Mouse (Mus musculus) G1E (cell line): ENCODE measurements around the gene Alpk1. TPM values are rescaled to one million over a fixed set of nuclear protein-coding genes. Genes with fewer than 3 reads are reported as not detected.

ENCODE experiments used
- ATAC-seq: 2 replicates; pipeline ENCODE4 v1.8.0; 2016; ENCODE audit warnings: mild to moderate bottlenecking; ENCODE audit not compliant: insufficient number of reproducible peaks, poor library complexity, low FRiP score, severe bottlenecking; ENCODE audit errors: extremely low read depth
- DNase-seq: peaks from one replicate; pipeline ENCODE4 v3.0.0; 2012; ENCODE audit warnings: low spot score
- H3K27me3 ChIP-seq: 2 replicates; pipeline ENCODE4 v1.6.1; 2012; ENCODE audit warnings: mild to moderate bottlenecking, low read length, inconsistent platforms; ENCODE audit not compliant: insufficient read depth
- H3K36me3 ChIP-seq: replicated peaks from 2 replicates; pipeline ENCODE3; 2012; ENCODE audit warnings: mild to moderate bottlenecking, inconsistent platforms
- H3K4me1 ChIP-seq: 2 replicates; pipeline ENCODE4 v1.6.1; 2012; ENCODE audit warnings: low read depth, low read length, inconsistent platforms, mixed read lengths; ENCODE audit not compliant: insufficient read depth
- H3K4me3 ChIP-seq: 2 replicates; pipeline ENCODE4 v1.5.1; 2012; ENCODE audit warnings: low read depth, mild to moderate bottlenecking, inconsistent platforms, low read length, moderate library complexity, mixed read lengths
- H3K9me3 ChIP-seq: replicated peaks from 2 replicates; pipeline ENCODE4 v1.6.1; 2012; ENCODE audit warnings: inconsistent platforms
- CTCF ChIP-seq: IDR thresholded peaks from 2 replicates; pipeline ENCODE4 v1.5.1; 2012; ENCODE audit warnings: low read depth, low read length, inconsistent platforms, mixed read lengths
- GATA1 ChIP-seq: IDR thresholded peaks from 2 replicates; pipeline ENCODE4 v1.6.1; 2012; ENCODE audit warnings: borderline replicate concordance, low read length, inconsistent platforms, mixed read lengths
- GATA2 ChIP-seq: IDR thresholded peaks from 2 replicates; pipeline ENCODE4 v1.6.1; 2012; ENCODE audit warnings: low read depth, low read length, inconsistent platforms, borderline replicate concordance
- POLR2AphosphoS5 ChIP-seq: IDR thresholded peaks from 2 replicates; pipeline ENCODE4 v1.6.1; 2012; ENCODE audit warnings: low read depth, low read length, inconsistent platforms; ENCODE audit not compliant: insufficient replicate concordance
- TAL1 ChIP-seq: conservative IDR thresholded peaks from 2 replicates; pipeline ENCODE4 v1.6.1; 2012; ENCODE audit warnings: low read depth, low read length, inconsistent platforms, mixed read lengths
- polyA plus RNA-seq: library from polyadenylated mRNA; stranded (reverse); fragments of >175 nt; gene quantifications from 2 replicates; pipeline ENCODE4 v1.2.3, GENCODE M21; 2012
- total RNA-seq, 2 experiments: library from RNA; stranded (forward) in 1 of 2; stranded (reverse) in 1 of 2; fragments of 200-1000 nt in 1 of 2; fragments of >200 nt in 1 of 2; fragmentation: Nextera tagmentation in 1 of 2; gene quantifications; 2 replicates each; pipeline ENCODE4 v1.2.3; 2014 to 2017

The Alpk1 gene
- total and polyA plus RNA-seq, 3 experiments = 0.01 to 0.11 TPM; not detected in 1

GRCm38 (mm10) chr3:127745911-127746640 lies 34.3 kb downstream of the Alpk1 start:
- Histone ChIP-seq H3K36me3 (no peaks in the 10 kb centered on the region), H3K4me3 (no peak overlapping the region), H3K4me1 (no peaks in the 10 kb centered on the region), H3K9me3 (peaks cover 6% of the 10 kb centered on the region), H3K27me3 (0 out of 2 replicates have a peak, but pooled peaks cover 6% of the 10 kb centered on the region)
- no peak for ATAC-seq
- DNase-seq = no peak
- no peak for TF ChIP-seq POLR2AphosphoS5
- TF ChIP-seq TAL1 = no peak
- TF ChIP-seq GATA1 = no peak
- no peak for TF ChIP-seq CTCF
- no peak for TF ChIP-seq GATA2

GRCm38 (mm10) chr3:127745504-127745903 lies 34.8 kb downstream of the Alpk1 start:
- Histone ChIP-seq H3K4me1 (no peaks in the 10 kb centered on the region), H3K4me3 (no peak overlapping the region), H3K27me3 (peaks cover 6% of the 10 kb centered on the region; the same call in 1 of the 2 replicates), H3K36me3 (no peaks in the 10 kb centered on the region), H3K9me3 (peaks cover 11% of the 10 kb centered on the region)
- no peak for TF ChIP-seq GATA2
- TF ChIP-seq TAL1 = no peak
- no peak for TF ChIP-seq CTCF
- TF ChIP-seq GATA1 = no peak
- no peak for TF ChIP-seq POLR2AphosphoS5
- ATAC-seq = no peak
- no peak for DNase-seq

GRCm38 (mm10) chr3:127743614-127744365 lies 36.5 kb downstream of the Alpk1 start:
- Histone ChIP-seq H3K9me3 (peaks cover 11% of the 10 kb centered on the region), H3K27me3 (peaks cover 6% of the 10 kb centered on the region; the same call in 1 of the 2 replicates), H3K4me3 (no peak overlapping the region), H3K4me1 (no peaks in the 10 kb centered on the region), H3K36me3 (no peaks in the 10 kb centered on the region)
- ATAC-seq = no peak
- TF ChIP-seq GATA2 = no peak
- TF ChIP-seq CTCF = no peak
- no peak for TF ChIP-seq TAL1
- TF ChIP-seq POLR2AphosphoS5 = no peak
- no peak for TF ChIP-seq GATA1
- DNase-seq = no peak

DNA sequence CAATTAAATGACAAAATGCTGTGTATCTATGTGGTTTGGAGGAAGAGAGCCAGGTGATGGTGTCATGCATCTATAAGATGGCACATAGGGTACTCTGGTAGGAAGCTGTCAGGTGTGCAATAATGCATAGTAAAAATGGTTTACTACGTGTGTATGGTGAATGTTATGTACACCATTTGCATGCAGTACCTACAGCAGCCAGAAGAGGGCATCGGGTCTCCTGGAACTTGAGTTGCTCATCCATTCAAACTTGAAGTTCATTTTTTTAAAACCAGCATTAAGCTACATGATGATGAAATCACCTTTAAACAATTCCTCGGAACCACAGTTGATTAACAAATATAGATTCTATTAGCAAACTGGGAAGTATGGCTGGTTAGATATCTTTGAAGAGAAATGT lies 38.9 kb downstream of the Alpk1 start:
- DNase-seq (no peak), ATAC-seq (no peak)
- no peak overlapping the region for H3K4me3 ChIP-seq
- H3K4me1 ChIP-seq = no peaks in the 10 kb centered on the region
- H3K27me3 ChIP-seq = peaks cover 4% of the 10 kb centered on the region; the same call in 1 of the 2 replicates
- no peak for TF ChIP-seq GATA1
- TF ChIP-seq CTCF = no peak
- TF ChIP-seq GATA2 = no peak
- TF ChIP-seq TAL1 = no peak
- TF ChIP-seq POLR2AphosphoS5 = no peak
- no peaks in the 10 kb centered on the region for H3K36me3 ChIP-seq
- H3K9me3 ChIP-seq = peaks cover 11% of the 10 kb centered on the region

DNA sequence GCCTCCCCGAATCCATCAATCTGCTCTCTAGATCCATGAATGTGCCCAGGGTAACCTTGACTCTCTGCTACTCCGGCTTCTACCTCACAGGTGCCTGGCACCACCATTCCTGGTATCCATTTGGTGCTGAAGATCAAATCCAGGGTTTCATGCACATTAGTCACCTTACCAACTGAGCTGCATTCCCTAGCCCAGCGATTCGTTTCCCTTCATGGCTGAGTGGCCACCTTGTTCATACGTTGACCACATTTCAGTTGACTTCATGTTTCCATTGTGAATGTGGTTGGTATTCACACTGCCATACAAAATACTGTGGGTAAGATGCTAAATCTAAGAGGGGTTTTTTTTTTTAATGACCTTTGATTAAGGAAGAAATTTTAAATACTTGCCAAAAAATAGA lies 42.5 kb downstream of the Alpk1 start:
- Histone ChIP-seq H3K36me3 (no peaks in the 10 kb centered on the region), H3K27me3 (no peaks in the 10 kb centered on the region; the same call in 1 of the 2 replicates), H3K9me3 (peaks cover 11% of the 10 kb centered on the region), H3K4me1 (no peaks in the 10 kb centered on the region), H3K4me3 (no peak overlapping the region)
- no peak for DNase-seq
- ATAC-seq = no peak
- TF ChIP-seq POLR2AphosphoS5 (no peak), GATA2 (no peak), CTCF (no peak)

DNA sequence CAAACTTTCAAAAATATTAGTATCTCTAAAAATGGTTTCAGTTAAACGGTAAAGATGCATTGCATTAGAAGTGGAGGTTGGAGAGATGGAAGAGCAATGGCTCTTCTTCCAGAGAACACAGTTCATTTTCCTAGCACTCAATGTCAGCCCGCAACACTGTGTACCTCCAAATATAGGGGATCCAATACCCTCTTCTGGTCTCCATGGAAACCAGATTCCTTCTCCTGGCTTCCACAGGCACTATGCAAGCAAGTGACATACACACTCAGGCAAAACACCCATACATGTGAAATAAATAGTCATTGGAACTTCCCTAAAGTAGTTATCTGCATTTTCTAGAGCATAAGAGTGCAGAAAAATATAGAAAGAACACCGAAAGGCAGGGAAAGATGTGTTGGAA lies 44.9 kb downstream of the Alpk1 start:
- Histone ChIP-seq H3K36me3 (no peaks in the 10 kb centered on the region), H3K4me1 (no peaks in the 10 kb centered on the region), H3K9me3 (no peaks in the 10 kb centered on the region), H3K4me3 (no peak overlapping the region), H3K27me3 (peaks cover 4% of the 10 kb centered on the region)
- no peak for TF ChIP-seq GATA2
- ATAC-seq (no peak), DNase-seq (no peak)
